10 mouse cellular contexts compared by ENCODE assay signal in genomic region chr10:80302082-80302355, GRCm38 (mm10). TPM values are rescaled to one million over a fixed set of nuclear protein-coding genes. Genes with fewer than 3 reads are reported as not detected.
DNase-seq lines count a peak whose midpoint lies in the region; ATAC-seq lines count a peak whose summit lies in the region.
"Had no signal": no experiment of that assay in that cellular context is flagged by ENCODE, and none has a peak within 500 bp of the region (broad histone marks: within the 10 kb centered on the region; RNA-seq: fewer than 3 reads in every experiment).

No protein-coding gene starts in this region.

- 45% methylated on average over 5 of the region's 5 CpGs for WGBS in lung, embryonic 16.5 days
- 50% methylated on average over 5 of the region's 5 CpGs for WGBS in limb, embryonic 10.5 days

- peak overlapping the region; percentile 27 for H3K4me2 ChIP-seq in lung, embryonic 16.5 days (ENCODE audit: low read depth, low read length)

- peaks cover 67% of the 10 kb centered on the region for H3K27me3 ChIP-seq in lung, embryonic 16.5 days (ENCODE audit: control insufficient read depth, insufficient read depth, low read depth, low read length)
- peaks cover 100% of the 10 kb centered on the region for H3K27me3 ChIP-seq in limb, embryonic 10.5 days (ENCODE audit: low read depth, poor library complexity, severe bottlenecking)
- H3K27me3 ChIP-seq: Patski had no signal

- ATAC-seq in lung, embryonic 16.5 days (ENCODE audit: low read depth): no peak
- no peak for ATAC-seq in activated CD4-positive, CD25-positive, alpha-beta regulatory T cell, adult 4 months
- ATAC-seq: Patski had no signal

- peaks cover 17% of the 10 kb centered on the region for H3K4me1 ChIP-seq in lung, embryonic 16.5 days (replicated peaks; ENCODE audit: control insufficient read depth, insufficient read depth, low read length)
- H3K4me1 ChIP-seq in limb, embryonic 10.5 days: peaks cover 31% of the 10 kb centered on the region

- no peaks in the 10 kb centered on the region for H3K36me3 ChIP-seq in lung, embryonic 16.5 days (ENCODE audit: control insufficient read depth, insufficient read depth, low read length)
- H3K36me3 ChIP-seq in limb, embryonic 10.5 days: 0 out of 2 replicates have a peak, but pooled peaks cover 3% of the 10 kb centered on the region

- H3K27ac ChIP-seq in lung, embryonic 16.5 days (ENCODE audit: low read length): peak overlapping the region; percentile 44
- H3K27ac ChIP-seq in limb, embryonic 10.5 days: no peak overlapping the region

- no peak overlapping the region for H3K4me3 ChIP-seq in lung, embryonic 16.5 days (ENCODE audit: low read length)
- peak overlapping the region; percentile 0; the same call in 1 of the 2 replicates for H3K4me3 ChIP-seq in limb, embryonic 10.5 days

- DNase-seq in cerebellum, adult 9-10 months: peak; percentile 61
- no peak for DNase-seq in cerebellum, adult 11-12 months
- DNase-seq in lung, postnatal 14 days: no peak
- DNase-seq in limb, embryonic 10.5 days (ENCODE audit: low spot score): no peak
- no peak for DNase-seq in adrenal gland, postnatal 14 days
- no peak for DNase-seq in retina, embryonic 14.5 days (ENCODE audit: low spot score)

- H3K9ac ChIP-seq in lung, embryonic 16.5 days (ENCODE audit: low read length): 0 out of 2 replicates have a peak overlapping the region, but pooled peaks have one; percentile 39

- H3K9me3 ChIP-seq in lung, embryonic 16.5 days (ENCODE audit: control insufficient read depth, low read length): no peaks in the 10 kb centered on the region
- H3K9me3 ChIP-seq in limb, embryonic 10.5 days (replicated peaks): no peaks in the 10 kb centered on the region

RNA-seq across cellular contexts. Expression of gene Apc2, which starts 6.2 kb away (rescaled TPM):
- polyA plus RNA-seq in lung, embryonic 16.5 days (2015; fragmentation: Nextera tagmentation; extraction: Ambion mirVana): 0.67 and 0.88 TPM in 2 replicates
- polyA plus RNA-seq in limb, embryonic 10.5 days (2016; fragmentation: Nextera tagmentation; extraction: Ambion mirVana): 0.90 and 2.9 TPM in 2 replicates
- total RNA-seq in adrenal gland, postnatal 14 days (2021): 1.5 and 4.4 TPM in 2 replicates
- under 1 TPM in 1 of 2 experiments, not detected in 1; 0.82 TPM for polyA plus RNA-seq in activated CD4-positive, CD25-positive, alpha-beta regulatory T cell, adult 4 months (2017; shearing (Covaris generic))
- total RNA-seq: megakaryocyte-erythroid progenitor cell, adult 5-6 weeks had no signal

RNA-seq across cellular contexts. Expression of gene Rps15, which starts 9.8 kb away (rescaled TPM):
- polyA plus RNA-seq in lung, embryonic 16.5 days (2015; fragmentation: Nextera tagmentation; extraction: Ambion mirVana): 915 and 939 TPM in 2 replicates
- polyA plus RNA-seq in limb, embryonic 10.5 days (2016; fragmentation: Nextera tagmentation; extraction: Ambion mirVana): 1,092 and 1,255 TPM in 2 replicates
- total RNA-seq in adrenal gland, postnatal 14 days (2021): 1,072 and 1,285 TPM in 2 replicates
- polyA plus RNA-seq in activated CD4-positive, CD25-positive, alpha-beta regulatory T cell, adult 4 months (2017; shearing (Covaris generic)): 1,000 to 10,000 TPM; 1,256 to 1,612 TPM

RNA-seq across cellular contexts. Expression of gene 2310011J03Rik, which starts 18.3 kb away (rescaled TPM):
- polyA plus RNA-seq in lung, embryonic 16.5 days (2015; fragmentation: Nextera tagmentation; extraction: Ambion mirVana): 49.2 and 51.8 TPM in 2 replicates
- 58.2 and 60.9 TPM in 2 replicates for polyA plus RNA-seq in limb, embryonic 10.5 days (2016; fragmentation: Nextera tagmentation; extraction: Ambion mirVana)
- total RNA-seq in adrenal gland, postnatal 14 days (2021): 26.9 and 27.9 TPM in 2 replicates
- polyA plus RNA-seq in activated CD4-positive, CD25-positive, alpha-beta regulatory T cell, adult 4 months (2017; shearing (Covaris generic)): 10 to 100 TPM; 44.0 to 54.5 TPM

RNA-seq across cellular contexts. Expression of gene Pcsk4, which starts 27.3 kb away (rescaled TPM):
- polyA plus RNA-seq in lung, embryonic 16.5 days (2015; fragmentation: Nextera tagmentation; extraction: Ambion mirVana): 4.2 and 4.3 TPM in 2 replicates
- 6.1 and 6.3 TPM in 2 replicates for polyA plus RNA-seq in limb, embryonic 10.5 days (2016; fragmentation: Nextera tagmentation; extraction: Ambion mirVana)
- total RNA-seq in adrenal gland, postnatal 14 days (2021): 3.9 and 4.7 TPM in 2 replicates
- polyA plus RNA-seq in activated CD4-positive, CD25-positive, alpha-beta regulatory T cell, adult 4 months (2017; shearing (Covaris generic)): 10 to 100 TPM in 1 of 2 experiments, 1 to 10 TPM in 1; 6.7 to 11.9 TPM

RNA-seq across cellular contexts. Expression of gene Reep6, which starts 27.7 kb away (rescaled TPM):
- 15.6 and 17.0 TPM in 2 replicates for polyA plus RNA-seq in lung, embryonic 16.5 days (2015; fragmentation: Nextera tagmentation; extraction: Ambion mirVana)
- polyA plus RNA-seq in limb, embryonic 10.5 days (2016; fragmentation: Nextera tagmentation; extraction: Ambion mirVana): 5.4 and 6.6 TPM in 2 replicates
- total RNA-seq in adrenal gland, postnatal 14 days (2021): 16.0 and 45.2 TPM in 2 replicates
- not detected for polyA plus RNA-seq in activated CD4-positive, CD25-positive, alpha-beta regulatory T cell, adult 4 months (2017; shearing (Covaris generic))
